Mouse (Mus musculus) cerebellum, adult 8-10 months (tissue): ENCODE data around the gene Aip.
"Not testable (repeated sequence)": the region's sequence is repeated elsewhere in the genome, so short reads cannot be mapped to it uniquely, and the experiment has no call there.

ENCODE experiments used
- DNase-seq: peaks from one replicate; pipeline ENCODE4 v3.0.0; 2022

The Aip gene

GRCm38 (mm10) chr19:4087090-4087489, 38.6 kb downstream of the Aip start:
- DNase-seq: peak; percentile 11

GRCm38 (mm10) chr19:4086156-4086555, 39.5 kb downstream of the Aip start:
- DNase-seq: peak; percentile 9

GRCm38 (mm10) chr19:4084984-4085383, 40.7 kb downstream of the Aip start:
- DNase-seq: no peak

GRCm38 (mm10) chr19:4083826-4084225, 41.8 kb downstream of the Aip start:
- DNase-seq: no peak

DNA sequence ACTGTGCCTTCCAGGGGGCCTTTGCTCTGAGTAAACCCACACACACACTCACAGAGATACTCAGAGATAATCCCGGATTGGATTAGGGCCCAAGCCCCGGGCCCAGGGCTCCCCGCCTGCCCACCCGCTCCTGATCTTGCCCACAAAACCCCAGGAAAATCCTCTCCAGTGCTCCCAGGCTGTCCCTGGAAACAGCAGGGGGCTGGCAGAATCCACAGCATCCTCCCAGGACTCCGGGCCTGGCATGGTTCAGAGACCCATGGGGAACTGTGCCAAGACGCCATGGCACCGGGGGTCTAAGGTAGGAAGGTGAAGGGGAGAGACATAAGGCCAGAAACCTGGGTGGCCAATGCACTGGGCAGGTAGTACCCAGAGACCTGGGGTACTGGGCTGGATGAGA, 42.3 kb downstream of the Aip start:
- DNase-seq: no peak

GRCm38 (mm10) chr19:4082219-4082965, 43.3 kb downstream of the Aip start:
- DNase-seq: no peak

DNA sequence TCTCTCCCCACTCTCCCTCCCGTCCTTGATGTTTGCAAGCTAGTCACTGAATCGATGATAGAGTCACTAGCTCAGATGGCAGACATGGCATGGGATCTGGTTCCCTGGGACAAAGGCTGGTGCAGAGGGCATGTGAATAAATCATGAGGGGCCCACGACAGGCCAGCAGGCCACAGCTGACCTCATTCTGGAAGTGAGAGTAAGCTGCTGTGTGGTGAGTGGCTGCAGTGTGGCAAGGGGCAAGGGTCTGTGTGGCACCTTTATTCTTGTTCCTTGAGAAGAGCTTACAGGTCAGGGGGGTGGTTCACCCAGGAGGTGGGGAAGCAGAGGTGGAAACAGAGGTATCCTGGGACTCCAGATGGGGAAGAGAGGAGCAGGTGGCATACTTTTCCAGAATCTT, 44.3 kb downstream of the Aip start, which contains the start of gene Cabp2:
Gene Cabp2 (plus strand): TSS at position 185 of the 400 bp plus-strand sequence.
- no peak for DNase-seq

GRCm38 (mm10) chr19:4080511-4081009, 45.1 kb downstream of the Aip start:
- peak; percentile 83 for DNase-seq

GRCm38 (mm10) chr19:4079594-4079993, 46.1 kb downstream of the Aip start:
- DNase-seq: no peak

DNA sequence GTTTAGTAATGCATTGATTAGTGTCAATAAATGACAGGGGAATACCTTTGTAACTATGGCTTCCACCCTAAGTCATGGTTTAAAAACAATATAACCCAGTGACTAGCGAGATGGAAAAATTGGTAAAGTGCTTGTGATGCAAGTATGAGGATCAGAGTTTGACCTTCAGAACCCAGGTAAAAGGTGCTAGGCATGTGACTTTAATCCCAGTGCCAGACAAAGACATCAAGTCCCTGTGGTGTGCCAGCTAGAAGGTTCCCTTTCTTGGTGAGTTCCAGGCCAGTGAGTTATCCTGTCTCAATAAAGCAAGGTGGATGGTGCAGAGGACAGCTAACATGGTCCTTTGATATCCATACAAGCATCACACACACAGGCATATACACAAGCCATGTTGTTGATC, 50.1 kb downstream of the Aip start:
- no peak for DNase-seq

DNA sequence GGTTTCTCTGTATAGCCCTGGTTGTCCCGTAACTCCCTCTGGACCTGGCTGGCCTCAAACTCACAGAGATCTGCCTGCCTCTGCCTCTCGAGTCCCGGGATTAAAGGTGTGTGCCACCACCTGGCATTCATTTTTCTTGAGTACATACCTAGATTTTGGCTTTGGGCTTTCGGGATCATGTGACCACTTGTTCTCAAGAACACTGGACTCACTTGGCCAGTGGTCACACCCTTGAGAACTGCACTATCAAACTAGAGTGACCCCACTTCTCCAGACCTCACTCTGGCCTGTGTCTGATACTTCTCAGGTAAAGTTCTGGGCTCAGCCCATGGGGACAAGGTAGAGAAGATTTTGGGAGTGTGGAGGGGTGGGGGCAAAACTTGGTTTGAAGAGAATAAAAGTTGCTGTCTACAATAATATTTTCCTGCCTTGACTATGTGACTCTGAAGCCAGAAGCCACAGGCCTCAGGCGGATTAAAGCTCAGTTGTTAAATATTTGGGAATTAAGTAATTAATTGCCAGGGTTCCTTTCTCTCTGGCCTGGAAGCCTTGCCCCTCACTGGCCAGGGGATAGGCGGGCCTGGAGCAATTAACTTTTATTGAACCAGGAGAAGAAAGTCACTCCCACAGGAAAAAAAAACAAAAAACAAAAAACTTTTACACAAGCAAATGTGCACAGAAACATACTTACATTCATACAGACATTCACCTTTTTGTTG, 52.8 kb downstream of the Aip start:
- DNase-seq: no peak

DNA sequence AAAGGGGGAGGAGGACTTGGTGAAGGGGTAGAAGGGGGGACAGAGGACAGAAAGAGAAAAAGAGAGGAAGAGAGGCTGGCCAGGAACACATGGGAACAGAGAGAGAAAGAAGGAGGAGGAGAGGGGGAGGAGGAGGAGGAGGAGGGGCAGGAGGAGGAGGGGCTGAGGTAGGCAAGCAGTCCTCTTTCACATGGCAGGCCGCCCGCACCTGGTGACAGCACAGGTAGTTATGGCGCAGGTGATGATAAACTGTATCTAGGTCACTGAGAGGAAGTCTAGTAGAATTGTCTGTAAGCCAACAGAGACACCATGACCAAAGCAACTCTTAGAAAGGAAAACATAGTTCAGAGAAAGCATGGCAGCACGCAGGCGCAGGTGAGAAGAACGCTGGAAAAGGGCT, 54.3 kb downstream of the Aip start:
- DNase-seq: peak; percentile 26

DNA sequence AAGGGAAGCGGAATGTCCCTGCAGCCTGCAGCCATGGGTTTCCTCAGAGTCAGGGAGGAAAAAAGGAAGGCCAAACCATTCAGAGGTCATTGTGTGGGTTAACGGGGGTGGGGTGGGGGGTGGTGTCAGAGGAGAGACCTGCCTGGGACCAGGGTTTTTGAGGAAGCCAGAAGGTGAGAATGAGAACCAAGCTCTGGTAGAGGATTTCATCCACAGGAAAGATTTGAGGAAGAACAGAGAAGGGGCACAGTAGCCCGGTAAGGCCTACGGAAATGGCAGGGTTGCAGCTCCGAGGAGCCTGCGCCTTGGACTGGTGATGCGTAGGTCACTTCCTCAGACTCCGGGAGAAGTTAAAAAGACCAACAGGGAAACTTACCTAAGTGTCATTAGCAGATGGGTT, 54.9 kb downstream of the Aip start:
- no peak for DNase-seq

DNA sequence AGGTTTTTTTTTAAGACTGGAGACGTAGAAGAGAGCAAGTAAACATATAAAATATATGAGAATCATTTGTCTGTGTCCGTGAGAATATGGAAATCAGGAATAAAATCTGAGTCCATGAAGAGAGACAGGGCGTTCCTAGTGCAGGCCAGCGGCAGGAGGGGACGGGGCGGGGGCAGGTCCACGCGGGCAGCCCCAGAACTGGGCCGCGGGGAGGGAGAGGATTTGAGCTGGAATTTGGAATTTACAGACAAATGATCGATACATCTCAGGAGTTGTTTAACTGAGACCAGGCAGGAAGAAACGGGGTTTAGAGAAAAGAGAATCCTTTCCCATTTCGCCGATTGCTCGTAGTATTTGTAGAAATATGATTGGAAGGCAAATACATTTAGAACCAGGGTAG, 55.3 kb downstream of the Aip start:
- DNase-seq: no peak

DNA sequence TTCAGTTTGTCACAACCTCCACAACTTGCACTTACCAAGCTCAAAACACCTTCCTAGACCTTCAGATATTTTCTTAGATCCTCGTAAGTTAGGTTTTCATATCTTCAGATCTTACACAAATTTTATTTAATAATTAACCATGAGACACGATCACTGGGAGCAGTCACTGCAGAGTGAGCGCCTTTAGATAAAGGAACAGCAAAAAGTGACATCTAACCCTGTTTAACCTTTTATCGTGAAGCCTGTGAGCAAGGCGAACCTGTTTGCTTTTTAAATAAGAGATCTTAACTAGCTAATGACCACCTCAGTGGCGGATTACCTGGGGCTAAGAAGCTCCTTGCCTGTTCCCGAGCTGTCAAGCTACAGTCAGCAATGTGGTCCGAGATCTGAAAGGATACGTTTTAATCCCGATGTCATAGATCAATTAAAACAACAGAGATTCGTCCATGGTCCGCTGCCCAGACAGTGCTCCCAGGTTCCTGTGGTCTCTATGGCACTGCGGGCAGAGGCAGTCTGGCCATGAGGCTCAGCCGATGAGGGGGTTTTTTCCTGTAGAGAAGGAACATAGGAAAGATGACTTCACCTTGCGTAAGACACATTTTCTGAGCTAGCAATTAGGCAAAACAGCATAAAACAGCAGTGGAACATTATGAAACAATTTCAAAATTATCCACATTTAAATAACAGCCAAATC, 56.8 kb downstream of the Aip start:
- no peak for DNase-seq

DNA sequence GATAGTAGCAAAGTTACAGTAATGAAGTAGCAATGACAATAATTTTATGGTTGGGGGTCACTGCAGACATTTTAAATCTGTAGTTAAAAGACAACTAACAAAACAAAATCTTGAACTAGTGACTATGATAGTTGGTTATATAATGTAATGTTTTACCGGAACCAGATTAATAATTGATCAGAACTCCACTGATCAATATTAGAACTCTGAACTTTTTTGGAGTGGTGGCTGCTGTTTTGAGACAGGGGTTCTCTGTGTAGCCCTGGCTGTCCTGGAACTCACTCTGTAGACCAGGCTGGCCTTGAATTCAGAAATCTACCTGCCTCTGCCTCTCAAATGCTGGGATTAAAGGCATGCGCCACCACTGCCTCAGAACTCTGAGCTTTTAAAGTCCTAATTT, 57.4 kb downstream of the Aip start:
- not testable (repeated sequence) for DNase-seq

- no peak for DNase-seq
Measured at GRCm38 (mm10) chr19:4066877-4067276, 58.8 kb downstream of the Aip start.

GRCm38 (mm10) chr19:4066280-4066679, 59.4 kb downstream of the Aip start:
- DNase-seq: no peak

GRCm38 (mm10) chr19:4064501-4064900, 61.2 kb downstream of the Aip start:
- DNase-seq: not testable (repeated sequence)
